Mouse (Mus musculus): ENCODE measurements at regions not wholly inside any gene's neighbourhood (a gene's known extent, or its start where the extent isn't known, plus 50 kb on each side); places are given as distances from the start of the nearest gene placed in this dataset.
"Not testable (repeated sequence)": the region's sequence is repeated elsewhere in the genome, so short reads cannot be mapped to it uniquely, and the experiment has no call there.

- 0 out of 2 replicates have a peak, but pooled peaks have one; percentile 36 for ATAC-seq (ENCODE audit: extremely low read depth, insufficient number of reproducible peaks, low FRiP score, poor library complexity, severe bottlenecking)
These were observed 1145.2 kb upstream of the Tacstd2 start for GRCm38 (mm10) chr6:68680792-68681110.

GRCm38 (mm10) chr6:68680099-68680791 is 1144.6 kb upstream of the Tacstd2 start:
- 0 out of 2 replicates have a peak, but pooled peaks have one; percentile 46 for ATAC-seq (ENCODE audit: extremely low read depth, insufficient number of reproducible peaks, low FRiP score, poor library complexity, severe bottlenecking)

- 0 out of 2 replicates have a peak, but pooled peaks have one; percentile 41 for ATAC-seq (ENCODE audit: extremely low read depth, insufficient number of reproducible peaks, low FRiP score, poor library complexity, severe bottlenecking)
These were observed 1132.8 kb upstream of the Tacstd2 start for GRCm38 (mm10) chr6:68668433-68668832.

GRCm38 (mm10) chr6:68632309-68632708 is 1096.7 kb upstream of the Tacstd2 start:
- not testable (repeated sequence) for ATAC-seq (ENCODE audit: extremely low read depth, insufficient number of reproducible peaks, low FRiP score, poor library complexity, severe bottlenecking)

- no peak for ATAC-seq (ENCODE audit: extremely low read depth, insufficient number of reproducible peaks, low FRiP score, poor library complexity, severe bottlenecking)
These were observed 1096.2 kb upstream of the Tacstd2 start for GRCm38 (mm10) chr6:68631787-68632186.

DNA sequence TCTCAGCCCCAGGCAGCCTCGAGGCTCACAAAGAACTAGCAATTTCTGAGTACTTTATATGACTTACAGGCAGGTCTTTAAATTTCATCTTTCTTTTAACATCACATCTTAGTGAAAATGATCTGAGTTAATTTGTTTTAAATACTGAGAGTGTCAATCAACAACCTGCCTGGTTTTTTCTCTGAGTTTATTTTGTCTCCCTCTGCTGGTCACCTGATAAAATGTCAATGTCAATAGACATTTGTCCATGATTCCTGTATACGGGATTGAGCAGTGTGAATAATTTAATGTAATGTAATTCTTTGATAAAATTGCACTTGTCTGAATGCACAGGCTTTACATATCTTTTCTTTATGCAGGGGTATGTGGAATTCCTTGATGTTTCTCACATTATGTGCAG is 1070.4 kb upstream of the Tacstd2 start:
- no peak for ATAC-seq (ENCODE audit: extremely low read depth, insufficient number of reproducible peaks, low FRiP score, poor library complexity, severe bottlenecking)
